Mouse (Mus musculus): ENCODE data around the gene Nkapd1. TPM values are rescaled to one million over a fixed set of nuclear protein-coding genes. Genes with fewer than 3 reads are reported as not detected.

The Nkapd1 gene
- polyA plus RNA-seq, 1 experiment = 6.1 TPM

Other genes with a start within 250 kb of the Nkapd1 start
- 33.1 and 40.7 TPM in 2 replicates for gene Plet1, start 122.9 kb downstream of the Nkapd1 start, polyA plus RNA-seq (2012; rRNA removed)
- gene Pts, start 88.7 kb downstream of the Nkapd1 start, polyA plus RNA-seq (2012; rRNA removed) = 50.6 and 51.6 TPM in 2 replicates
- gene Il18, start 62.6 kb downstream of the Nkapd1 start, polyA plus RNA-seq (2012; rRNA removed) = 2.7 and 3.5 TPM in 2 replicates
- 0.34 and 0.79 TPM in 2 replicates for gene Bco2, start 62.3 kb downstream of the Nkapd1 start, polyA plus RNA-seq (2012; rRNA removed)
- gene Tex12, start 56.1 kb downstream of the Nkapd1 start, polyA plus RNA-seq (2012; rRNA removed) = not detected in 2 replicates
- gene Sdhd, start 13.7 kb downstream of the Nkapd1 start, polyA plus RNA-seq (2012; rRNA removed) = 162 and 250 TPM in 2 replicates
- 246 and 300 TPM in 2 replicates for gene Timm8b, start 13.6 kb downstream of the Nkapd1 start, polyA plus RNA-seq (2012; rRNA removed)
- gene Pih1d2, start 143 bp downstream of the Nkapd1 start, polyA plus RNA-seq (2012; rRNA removed) = 3.5 and 5.2 TPM in 2 replicates
- 46.0 and 58.7 TPM in 2 replicates for gene Dlat, start 42.3 kb upstream of the Nkapd1 start, polyA plus RNA-seq (2012; rRNA removed)
- 2.5 and 3.3 TPM in 2 replicates for gene Dixdc1, start 122.1 kb upstream of the Nkapd1 start, polyA plus RNA-seq (2012; rRNA removed)
- gene 2310030G06Rik, start 129.1 kb upstream of the Nkapd1 start, polyA plus RNA-seq (2012; rRNA removed) = 22.3 and 24.6 TPM in 2 replicates
- gene Cryab, start 133.9 kb upstream of the Nkapd1 start, polyA plus RNA-seq (2012; rRNA removed) = 157 and 293 TPM in 2 replicates
- 17.6 and 28.4 TPM in 2 replicates for gene Hspb2, start 134.9 kb upstream of the Nkapd1 start, polyA plus RNA-seq (2012; rRNA removed)
- 6.3 TPM in 2 replicates for gene Fdxacb1, start 150.8 kb upstream of the Nkapd1 start, polyA plus RNA-seq (2012; rRNA removed)
- gene Alg9, start 157.6 kb upstream of the Nkapd1 start, polyA plus RNA-seq (2012; rRNA removed) = 38.9 and 55.4 TPM in 2 replicates
- gene 1110032A03Rik, start 158.1 kb upstream of the Nkapd1 start, polyA plus RNA-seq (2012; rRNA removed) = 109 and 170 TPM in 2 replicates
- gene Ppp2r1b, start 227.8 kb upstream of the Nkapd1 start, polyA plus RNA-seq (2012; rRNA removed) = 48.4 and 49.0 TPM in 2 replicates

Measured in gonadal fat pad, adult 2 months (tissue).